Mouse (Mus musculus): ENCODE measurements at regions not wholly inside any gene's neighbourhood (a gene's known extent, or its start where the extent isn't known, plus 50 kb on each side); places are given as distances from the start of the nearest gene placed in this dataset.

DNA sequence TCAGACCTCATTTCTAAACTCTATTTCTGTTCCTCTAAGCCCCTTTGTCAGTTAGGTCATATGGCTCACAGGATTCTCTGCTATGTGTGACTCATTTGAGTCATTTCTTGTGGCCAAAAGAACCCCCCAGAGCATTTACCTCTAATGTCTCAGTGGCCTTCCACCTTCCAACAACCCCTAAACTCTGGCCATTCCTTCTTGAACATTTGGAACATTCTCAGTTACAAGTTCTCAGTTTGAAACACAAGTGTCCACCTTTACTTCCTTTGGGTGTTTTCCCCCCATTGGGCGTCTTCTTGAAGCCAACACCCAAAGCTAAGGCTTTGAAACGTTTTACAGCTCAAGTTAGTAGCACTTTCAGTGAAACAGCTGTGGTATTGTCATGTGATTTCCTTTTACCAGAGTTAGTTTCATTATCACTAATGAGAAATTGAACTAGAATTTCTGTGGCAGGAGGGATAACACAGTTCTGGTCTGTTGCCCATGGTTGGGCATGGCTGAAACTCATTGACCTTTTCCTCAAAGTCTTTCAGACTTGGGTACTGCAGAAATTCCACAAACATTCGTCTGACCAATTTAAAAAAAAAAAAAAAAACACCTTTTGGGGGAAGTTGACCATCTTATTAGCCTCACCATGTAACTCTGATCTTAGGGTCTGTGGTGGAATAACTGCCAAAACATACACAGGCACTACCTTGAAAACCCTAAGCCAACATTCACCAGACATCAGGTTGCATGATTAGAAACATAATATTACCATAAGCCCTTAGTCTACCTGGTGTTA is 201.8 kb downstream of the Nfkbiz start:
- no peak for DNase-seq

DNA sequence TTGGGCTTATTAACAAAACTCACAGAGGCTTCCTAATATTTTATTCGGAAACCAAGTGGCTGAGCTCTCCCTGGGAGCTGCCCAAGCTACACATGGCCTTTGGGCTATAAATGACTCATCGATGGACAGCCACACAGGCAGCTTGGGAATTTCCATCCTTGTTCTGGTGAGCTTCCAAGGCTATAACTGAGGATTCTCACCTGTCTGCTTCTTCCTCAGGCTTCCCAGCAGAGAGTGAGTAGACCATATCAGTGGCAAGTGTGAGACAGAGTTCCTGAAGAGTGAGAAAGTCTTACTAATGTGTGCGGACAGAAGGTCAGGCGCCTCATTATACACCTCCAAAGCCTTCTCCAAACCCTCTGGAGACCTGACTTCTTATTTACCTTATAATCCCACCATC is 202.5 kb downstream of the Nfkbiz start:
- no peak for DNase-seq

DNA sequence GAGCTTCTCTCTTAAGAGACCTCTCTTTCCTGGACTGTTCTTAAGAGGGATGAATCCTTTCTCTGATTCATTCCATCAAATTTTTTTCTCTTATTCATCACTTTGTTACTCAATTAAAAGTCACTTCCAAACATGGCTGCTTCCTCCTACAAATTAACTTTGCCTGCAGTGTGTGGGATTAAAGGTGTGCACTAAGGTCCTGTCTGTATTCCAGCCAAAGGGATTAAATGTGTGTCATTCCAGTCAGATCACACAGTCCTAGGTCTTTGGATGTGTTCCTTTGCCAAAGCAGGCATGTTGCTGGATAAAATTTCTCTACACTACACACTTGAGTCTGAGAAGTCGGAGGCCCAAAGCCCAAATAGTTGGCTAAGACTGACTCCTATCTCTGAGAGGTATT is 204.0 kb downstream of the Nfkbiz start:
- no peak for DNase-seq

DNA sequence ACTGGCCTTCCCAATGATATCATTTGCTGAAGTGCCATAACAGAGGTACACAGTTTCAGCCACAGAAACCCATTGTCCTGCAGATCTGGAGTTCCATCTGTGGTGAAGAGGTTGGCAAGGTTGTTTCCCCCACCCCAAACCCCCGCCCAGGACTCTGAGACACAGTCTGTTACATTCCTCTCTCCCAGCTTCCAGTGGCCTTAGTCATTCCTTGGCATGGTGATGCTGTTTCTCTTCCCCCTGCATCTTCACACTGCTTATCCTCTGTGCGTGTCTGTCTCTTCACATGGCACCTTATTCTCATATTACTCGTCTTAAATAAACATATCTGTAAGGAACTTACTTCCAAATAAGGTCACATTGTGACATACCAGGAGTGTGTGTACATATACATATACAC is 206.5 kb downstream of the Nfkbiz start:
- DNase-seq, result peak; percentile 5

DNA sequence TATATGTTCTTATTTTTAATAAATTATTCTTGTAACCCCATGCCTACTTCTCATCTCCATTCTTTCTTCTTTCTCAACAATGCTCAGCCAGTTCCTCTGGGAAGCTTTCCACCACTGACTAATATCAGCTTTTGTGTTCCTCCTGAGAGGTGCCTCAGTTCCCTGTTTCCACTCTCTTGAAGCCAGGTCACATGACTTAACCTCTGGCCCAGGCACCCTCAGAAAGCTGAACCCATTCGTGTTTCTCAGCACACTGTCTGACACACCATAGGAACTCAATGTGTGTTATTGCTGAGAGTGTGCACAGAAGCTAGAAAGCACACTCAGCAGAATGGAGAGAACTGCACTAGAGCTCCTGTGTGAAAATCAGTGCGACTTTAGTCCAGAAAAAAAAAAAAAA is 207.1 kb downstream of the Nfkbiz start:
- no peak for DNase-seq

DNA sequence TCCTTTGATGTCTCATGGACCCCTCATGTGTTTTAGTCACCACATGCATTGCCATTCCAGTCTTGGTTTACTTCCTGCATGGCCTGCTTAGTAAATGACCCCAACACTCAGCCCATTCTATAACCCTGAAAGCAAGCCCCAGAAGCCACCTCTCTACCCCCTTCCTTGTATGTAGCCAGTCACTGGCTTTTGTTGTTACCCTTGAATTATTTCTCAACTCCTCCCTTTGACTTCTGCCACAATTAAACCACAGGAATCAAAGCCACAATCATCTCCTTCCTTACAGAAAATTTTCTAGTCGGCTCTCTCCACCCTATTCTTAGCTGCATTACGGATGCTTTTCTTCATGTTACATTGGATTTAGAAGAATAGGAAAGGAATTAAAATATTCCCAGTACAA is 207.7 kb downstream of the Nfkbiz start:
- DNase-seq, result no peak

DNA sequence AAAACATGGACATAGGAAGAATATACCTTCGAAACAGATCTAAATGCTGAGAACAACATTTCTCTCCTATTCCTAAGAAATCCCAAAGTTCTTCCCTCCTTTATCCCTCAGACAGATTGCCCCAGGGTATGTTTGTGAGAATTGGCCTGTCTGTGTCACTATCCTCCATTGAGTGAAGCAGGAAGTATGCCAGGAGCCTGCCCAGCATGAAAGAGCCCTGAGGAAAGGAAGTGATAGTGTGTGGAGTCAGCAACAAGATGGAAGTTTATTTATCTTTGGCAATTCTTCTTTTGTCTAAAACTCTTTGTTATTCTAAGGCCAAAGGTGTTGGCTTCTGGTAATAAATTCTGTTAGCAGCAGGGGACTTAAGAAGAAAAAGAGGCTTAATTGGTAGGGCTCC is 211.2 kb downstream of the Nfkbiz start:
- no peak for DNase-seq

DNA sequence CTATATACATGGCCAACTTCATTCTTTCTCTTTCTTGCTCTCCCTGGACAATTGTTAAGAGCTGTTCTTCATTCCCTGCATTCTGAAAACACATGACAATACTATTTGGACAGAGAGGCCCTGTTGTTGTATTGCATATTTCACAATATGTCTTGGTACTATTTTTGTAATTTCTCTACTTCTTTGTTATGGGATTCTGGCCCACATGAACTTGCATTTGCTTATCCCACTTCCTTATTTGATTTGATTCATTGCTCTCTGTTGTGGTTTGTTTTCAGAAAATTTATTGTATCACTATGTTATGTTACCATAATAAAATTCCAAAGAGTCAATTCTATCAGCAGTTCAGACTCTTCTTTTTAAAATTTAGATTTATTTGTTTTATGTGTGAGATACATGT is 215.3 kb downstream of the Nfkbiz start:
- DNase-seq, result no peak

DNA sequence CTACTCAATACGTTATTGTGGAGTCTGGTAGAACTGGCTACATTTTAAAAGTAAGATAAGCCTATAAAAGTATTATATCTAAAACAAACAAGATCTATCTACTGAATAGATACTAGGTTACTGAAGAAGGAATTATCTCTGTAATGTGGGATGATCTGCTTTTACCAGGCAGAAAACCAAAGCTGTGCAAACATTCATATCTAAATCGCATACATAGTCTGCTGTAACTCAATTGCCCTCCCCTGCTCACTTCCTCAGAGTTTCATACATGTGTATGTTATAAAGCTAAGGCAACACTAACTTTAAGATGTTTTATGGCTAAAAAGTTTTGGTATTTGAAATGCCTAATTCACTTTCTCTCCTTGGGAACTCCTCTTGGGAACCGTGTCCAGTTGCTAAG is 219.0 kb downstream of the Nfkbiz start:
- no peak for DNase-seq

DNA sequence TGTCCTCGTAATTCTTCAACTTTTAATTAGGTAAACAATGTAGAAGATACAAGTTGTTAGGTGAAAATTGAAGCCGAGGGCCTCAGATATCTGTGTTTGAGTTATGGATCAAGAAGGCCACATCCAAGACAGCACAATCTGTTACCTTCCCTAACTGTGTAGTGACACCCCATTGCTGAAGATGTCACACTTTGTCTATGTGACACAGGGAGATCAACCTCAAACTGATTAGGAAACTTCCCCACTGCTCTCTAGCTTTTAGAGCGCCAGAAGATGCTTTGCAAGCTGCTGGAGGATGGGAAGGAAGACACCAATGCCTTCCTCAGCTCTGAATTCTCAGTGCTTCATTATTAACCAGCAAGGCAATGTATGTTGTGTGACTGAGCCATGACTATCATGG is 220.7 kb downstream of the Nfkbiz start:
- no peak for DNase-seq

DNA sequence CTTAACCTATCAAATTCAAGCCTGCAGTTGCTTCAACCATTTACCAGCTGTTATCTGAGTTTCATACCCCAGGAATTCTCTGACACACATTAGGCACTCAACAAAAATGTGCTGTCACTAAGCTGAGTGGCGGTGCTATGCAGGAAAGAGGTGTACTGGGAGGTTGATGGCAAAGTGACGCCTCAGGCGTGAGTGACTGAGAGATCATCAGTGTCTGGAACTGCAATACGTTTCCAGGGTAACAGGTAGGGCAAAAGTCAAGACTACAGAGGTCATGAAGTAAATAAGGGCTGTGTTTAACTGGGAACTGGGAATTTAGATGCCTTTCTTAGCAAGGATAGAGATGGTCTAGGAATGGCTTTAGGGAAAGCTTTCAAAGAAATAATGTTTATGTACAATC is 221.2 kb downstream of the Nfkbiz start:
- DNase-seq, result no peak

DNA sequence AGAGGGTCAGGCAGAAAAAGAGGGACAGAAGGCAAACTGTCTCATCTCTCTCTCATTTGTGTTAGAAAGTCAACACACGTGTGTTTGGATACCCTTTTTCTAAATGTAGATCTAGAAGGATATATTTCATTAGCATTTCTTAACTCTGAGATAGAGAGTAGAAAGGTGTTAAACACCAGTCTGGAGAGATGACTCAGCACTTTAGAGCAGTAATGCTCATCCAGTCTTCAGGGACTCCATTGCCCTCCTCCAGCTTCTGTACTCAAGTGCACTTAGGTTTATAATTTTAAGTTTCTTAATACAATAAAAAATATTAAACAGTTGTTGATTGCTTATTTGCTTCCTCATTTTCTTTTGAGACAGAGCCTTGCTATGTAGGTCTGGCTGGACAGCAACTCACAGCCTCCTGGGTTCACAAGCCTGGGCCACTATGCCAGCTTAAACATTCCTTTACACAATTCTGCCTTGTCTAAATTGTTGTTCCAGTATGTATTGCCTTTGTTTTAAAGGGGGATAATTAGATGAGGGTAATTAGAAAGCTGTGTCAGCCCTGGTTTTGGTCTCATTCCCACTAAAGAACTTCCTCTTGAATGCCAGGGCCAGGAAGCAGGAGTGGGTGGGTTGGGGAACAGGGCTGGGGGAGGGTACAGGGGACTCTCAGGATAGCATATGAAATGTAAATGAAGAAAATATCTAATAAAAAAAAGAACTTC is 222.1 kb downstream of the Nfkbiz start:
- DNase-seq, result no peak

DNA sequence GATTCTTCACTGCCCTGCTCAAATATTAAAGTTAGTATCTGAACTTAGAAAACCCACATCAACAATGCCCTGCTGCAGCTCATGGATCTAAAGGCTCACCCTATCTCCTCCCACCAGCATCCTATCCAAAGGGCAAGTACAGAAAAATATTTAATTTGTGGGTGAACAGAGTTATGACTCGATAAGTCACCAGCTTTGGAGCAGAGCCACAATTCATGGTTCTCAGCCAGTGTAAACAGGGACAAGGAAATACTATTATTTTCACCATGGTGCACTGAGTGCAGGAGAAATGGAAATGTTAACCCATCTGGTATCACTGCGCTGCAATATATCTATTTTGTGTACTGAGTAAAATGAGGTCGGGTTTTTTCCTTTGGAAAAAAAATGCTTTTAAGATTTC is 225.8 kb downstream of the Nfkbiz start:
- peak; percentile 21 for DNase-seq

DNA sequence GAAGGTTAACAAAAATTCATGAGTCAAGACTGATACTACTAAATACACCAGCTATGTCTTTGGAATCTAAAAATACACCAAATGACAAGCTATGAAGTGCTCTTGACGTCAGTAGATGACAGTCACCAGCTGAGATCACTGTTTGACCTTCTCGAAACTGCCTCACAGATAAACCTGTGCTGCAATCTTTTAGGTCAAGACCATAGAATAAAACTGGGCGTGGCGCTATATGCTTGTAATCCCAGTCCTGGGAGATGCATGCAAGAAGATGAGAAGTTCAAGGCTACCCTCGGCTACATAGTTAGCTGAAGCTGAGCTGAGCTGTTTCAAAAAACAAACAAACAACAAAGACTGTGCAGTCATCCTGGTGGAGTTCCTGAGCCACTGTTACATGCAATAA is 226.7 kb downstream of the Nfkbiz start:
- DNase-seq, result no peak

DNA sequence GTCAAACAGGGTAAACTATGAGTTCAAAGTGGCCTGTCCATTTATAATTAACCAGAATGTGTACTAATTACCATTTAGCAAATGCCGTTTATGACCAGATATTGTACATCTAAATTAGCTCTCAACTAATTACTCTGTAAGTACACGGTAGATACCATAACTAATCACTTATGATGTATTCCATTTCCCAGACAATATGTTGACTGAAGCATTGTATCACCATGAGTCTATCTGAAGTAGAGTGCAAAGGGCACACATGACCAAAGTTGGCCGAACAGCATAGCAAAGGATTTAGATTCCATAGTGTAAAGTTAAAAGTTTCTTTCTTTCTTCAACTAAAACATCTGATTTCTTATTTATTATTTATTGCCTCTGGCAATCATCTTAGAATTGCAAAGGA is 227.5 kb downstream of the Nfkbiz start:
- no peak for DNase-seq

DNA sequence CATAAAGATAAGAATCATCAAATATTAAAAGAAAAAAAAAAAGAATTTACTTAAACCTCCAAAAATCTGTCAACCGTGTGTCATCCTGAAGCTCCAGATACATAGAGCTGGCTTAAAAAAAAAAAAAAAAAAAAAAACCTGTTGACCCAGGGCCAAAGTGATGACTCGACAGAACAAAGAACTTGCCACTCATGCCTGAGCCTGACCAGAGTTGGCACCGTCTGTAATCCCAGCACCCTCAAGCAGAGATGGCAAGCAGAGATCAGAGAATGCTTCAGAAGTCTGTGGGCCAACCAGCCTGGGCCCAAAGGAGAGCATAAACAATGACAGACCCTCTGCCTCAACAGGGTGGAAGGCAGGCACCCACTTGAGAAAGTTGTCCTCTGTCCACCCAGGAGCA is 230.3 kb downstream of the Nfkbiz start:
- no peak for DNase-seq

DNA sequence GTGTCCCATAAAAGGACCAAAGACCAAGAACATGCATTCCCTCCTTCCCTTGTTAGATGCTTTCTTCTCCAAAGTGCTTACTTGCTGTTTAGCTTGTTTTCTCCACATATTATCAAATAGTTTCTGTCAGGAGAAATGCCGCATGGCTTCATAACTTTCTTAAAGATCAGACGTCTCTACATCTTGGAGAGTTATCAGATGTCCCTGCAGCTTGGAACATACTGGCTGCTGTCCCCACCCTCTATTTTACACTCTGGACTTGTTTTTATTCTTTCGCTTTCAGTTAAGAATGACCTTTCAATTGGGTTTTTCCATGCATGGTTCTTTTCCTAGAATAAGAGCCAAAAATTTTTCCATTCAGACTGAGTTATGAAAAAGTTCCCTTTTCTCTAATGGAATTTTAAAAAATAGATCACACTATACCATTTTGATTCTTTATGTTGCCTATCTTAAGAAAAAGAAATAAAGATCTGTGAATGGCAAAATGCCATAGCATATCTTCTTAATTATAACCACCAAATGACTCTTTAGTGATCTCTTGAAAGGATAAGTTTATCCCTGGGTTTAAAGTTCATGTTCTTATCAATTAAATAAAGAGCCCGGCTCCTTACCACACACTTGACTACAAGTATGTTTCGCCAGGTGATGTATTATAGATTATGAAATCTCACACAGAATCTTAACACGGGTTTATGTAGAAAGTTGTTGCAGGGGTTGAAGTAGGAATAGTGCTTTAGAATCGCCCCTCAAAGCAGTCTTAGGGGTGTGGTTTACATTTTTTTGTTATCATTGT is 232.1 kb downstream of the Nfkbiz start:
- DNase-seq, result no peak

DNA sequence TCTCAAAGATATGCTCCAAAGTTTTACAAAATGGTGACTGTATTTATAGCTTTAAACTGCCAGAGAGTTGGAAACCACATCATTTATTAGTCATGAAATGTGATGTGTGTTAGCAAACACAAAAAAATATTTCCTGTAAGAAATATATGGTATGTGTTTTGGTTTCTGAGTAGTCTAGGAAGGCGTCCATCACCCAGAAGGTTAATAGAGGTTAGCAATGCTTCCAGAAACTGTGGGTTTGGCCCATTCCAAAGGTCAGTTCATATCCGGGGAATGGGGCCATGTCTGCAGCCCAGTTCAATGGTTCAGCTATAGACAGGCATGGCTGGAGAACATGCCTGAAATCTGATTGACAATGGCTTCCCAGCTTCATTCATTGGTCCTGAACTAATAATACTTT is 235.1 kb downstream of the Nfkbiz start:
- DNase-seq, result no peak

DNA sequence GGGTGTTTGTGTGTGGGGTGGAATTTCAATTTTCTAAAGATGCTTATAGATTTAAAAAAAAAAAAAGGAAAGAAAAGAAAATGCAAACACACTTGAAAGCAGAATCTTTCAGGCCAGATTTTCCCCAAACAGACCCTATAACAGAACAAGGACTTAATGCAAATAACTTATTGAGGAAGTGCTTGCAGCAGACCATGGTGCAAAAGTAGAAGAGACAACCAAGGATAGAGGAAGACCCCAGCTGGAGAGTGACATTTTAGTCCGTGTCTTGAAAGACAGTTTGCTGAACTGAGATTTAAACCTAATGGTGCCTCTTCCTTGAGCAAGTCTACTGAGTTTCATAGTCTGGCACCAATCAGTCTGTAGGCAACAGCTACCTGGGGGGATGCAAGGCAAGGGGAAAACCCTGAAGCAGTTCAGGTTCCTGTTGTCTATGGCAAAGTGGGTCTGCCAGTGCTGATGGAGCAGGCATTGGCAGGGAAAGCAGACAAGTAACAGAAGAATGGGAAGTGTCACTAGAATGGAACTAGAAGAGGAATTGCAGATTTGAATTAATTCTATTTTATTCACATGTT is 249.2 kb downstream of the Nfkbiz start:
- DNase-seq, result no peak

DNA sequence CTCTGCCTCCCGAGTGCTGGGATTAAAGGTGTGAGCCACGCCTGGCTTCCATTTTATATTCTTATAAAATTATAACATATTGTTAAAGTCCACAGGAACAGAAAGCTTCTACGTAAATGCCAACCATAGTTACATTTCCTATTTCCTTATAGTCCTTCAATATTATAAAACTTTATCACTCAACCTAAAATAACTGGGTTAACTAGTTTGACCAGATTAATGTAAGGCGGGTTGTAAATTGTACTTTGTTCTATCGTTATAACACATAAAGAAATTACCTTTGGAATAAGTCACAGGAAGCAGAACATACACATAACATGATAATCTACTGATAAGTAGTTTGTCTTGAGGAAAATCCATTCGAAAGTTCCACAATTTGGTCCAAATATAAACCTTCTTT is 251.6 kb downstream of the Nfkbiz start:
- DNase-seq, result no peak

DNA sequence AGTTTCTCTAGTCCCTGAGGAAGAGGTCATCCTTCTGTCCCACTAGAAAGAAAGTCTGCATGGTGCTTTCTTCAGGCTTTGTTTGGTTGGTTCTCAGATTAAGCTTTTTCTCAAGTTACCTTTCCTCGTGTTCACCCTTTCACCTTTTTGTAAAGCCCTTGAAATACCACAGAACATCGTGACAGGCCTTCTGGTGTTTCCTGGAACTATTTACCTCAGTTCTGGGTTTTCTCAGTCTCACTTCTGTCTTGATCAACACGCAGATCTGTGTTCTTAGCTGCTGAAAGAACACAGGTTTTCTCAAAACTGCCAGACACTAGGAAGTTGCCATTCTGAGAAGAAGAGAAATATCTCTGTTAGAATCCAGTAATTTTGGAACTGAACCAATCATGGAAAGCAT is 255.8 kb downstream of the Nfkbiz start:
- no peak for DNase-seq

DNA sequence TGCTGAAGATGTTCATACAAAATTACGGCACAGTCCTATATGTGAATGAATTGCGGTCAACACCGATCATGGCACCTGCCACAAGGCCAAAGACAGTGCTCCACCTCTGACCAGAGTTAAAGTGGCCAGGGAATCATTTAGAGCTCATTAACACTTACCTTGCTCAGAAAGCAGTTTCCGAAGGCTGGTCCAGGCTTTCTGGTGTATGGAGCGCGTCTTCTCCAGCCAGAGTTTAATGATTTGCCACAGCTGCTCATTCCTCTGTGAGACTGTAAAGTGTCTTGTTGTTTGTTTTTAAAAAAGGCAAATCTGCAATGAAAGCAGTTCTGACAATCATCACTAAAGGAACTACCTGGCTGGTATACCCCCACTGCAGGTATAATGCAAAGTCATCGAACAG is 256.7 kb downstream of the Nfkbiz start:
- DNase-seq, result no peak

DNA sequence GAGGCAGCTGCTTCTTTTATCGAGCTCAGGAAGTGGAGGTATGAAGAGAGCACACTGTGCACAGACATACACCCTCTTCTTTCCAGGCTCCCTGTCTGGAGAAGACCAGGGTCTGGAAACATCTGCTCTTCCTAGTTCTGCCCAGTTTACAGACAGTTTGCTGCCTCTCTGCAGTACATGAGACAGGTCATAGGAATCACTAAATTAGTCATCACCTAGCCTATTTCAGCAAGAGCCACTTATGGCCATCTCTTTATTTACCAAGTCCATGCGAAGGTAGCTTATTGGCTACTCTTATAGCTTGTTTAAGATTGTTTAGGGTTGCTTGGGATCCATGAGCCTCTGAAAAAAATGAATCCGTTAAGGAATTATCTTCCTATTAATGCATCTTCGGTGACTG is 257.9 kb downstream of the Nfkbiz start:
- no peak for DNase-seq

DNA sequence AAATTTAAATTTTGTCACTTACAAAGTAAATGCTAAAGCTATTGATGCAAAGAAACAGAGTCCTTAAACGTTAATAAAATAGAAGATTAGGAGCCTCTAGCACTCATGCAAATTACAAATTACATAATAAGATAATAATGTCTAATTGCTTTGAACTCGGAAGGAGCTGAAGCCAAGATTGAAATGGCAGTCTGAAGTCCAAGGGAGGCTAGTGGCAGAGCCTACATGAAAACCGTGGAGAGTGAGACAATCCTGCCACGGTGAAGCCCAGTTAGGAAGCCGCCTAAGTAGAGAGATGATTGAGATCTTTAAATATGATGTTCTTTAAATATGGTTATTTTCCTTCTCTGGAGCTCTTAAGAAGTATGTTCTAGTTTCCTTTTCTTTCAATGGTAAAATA is 260.0 kb downstream of the Nfkbiz start:
- DNase-seq, result no peak

All from lung, postnatal 10 days (tissue).